Mouse (Mus musculus): ENCODE data around the gene Dlgap3. TPM values are rescaled to one million over a fixed set of nuclear protein-coding genes. Genes with fewer than 3 reads are reported as not detected.

Gene Dlgap3
- polyA plus RNA-seq, 1 experiment from 2014 or later = 2.8 TPM

DNA sequence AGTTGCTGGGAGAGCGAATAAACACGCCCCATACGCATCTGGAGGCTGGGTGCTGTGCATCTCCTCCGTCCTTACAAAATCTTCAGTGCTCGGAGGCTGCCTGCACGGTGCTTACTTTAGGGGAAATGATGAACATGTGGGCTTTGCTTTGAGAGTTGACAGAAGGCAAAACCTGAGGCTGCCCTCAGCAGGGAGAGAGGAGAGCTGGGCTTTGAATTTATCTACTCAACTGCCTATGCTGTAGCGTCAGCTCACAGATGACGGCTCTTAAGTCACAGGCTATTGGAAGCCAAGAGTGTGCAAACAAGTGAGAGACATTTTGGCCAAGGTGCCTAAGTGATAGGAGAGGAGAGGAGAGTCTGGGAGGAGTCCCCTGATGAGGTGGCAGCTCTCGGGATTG lies 110.2 kb downstream of the Dlgap3 start:
- no peak for ATAC-seq (ENCODE audit: low read depth)
- H3K27ac ChIP-seq (replicated peaks; ENCODE audit: low read depth, low read length) = no peak overlapping the region
- WGBS = 60% methylated on average over 9 of the region's 9 CpGs

More for the DNA sequence above, 110.2 kb downstream of the Dlgap3 start:
- H3K4me3 ChIP-seq (ENCODE audit: low read depth, low read length) = no peak overlapping the region
- no peak overlapping the region for H3K9ac ChIP-seq (ENCODE audit: low read depth, low read length)
- no peak overlapping the region for H3K4me2 ChIP-seq (ENCODE audit: low read depth, low read length)
- no peak for DNase-seq (ENCODE audit: low spot score)
- no peaks in the 10 kb centered on the region for H3K36me3 ChIP-seq (ENCODE audit: control insufficient read depth, insufficient read depth, low read length)
- no peaks in the 10 kb centered on the region for H3K4me1 ChIP-seq (ENCODE audit: control insufficient read depth, insufficient read depth, low read length)
- no peaks in the 10 kb centered on the region for H3K27me3 ChIP-seq (replicated peaks; ENCODE audit: control insufficient read depth, insufficient read depth, low read length)
- no peaks in the 10 kb centered on the region for H3K9me3 ChIP-seq (ENCODE audit: control insufficient read depth, low read length)

Other genes starting within 250 kb of the Dlgap3 start
- 19.5 and 20.9 TPM in 2 replicates for gene Zmym4, start 201.1 kb upstream of the Dlgap3 start, polyA plus RNA-seq (2014; fragmentation: Nextera tagmentation; extraction: Ambion mirVana)
- 92.4 and 105 TPM in 2 replicates for gene Sfpq, start 147.9 kb upstream of the Dlgap3 start, polyA plus RNA-seq (2014; fragmentation: Nextera tagmentation; extraction: Ambion mirVana)
- 20.7 and 23.1 TPM in 2 replicates for gene Zmym1, start 108.1 kb upstream of the Dlgap3 start, polyA plus RNA-seq (2014; fragmentation: Nextera tagmentation; extraction: Ambion mirVana)
- 20.5 and 25.4 TPM in 2 replicates for gene Zmym6, start 91.8 kb upstream of the Dlgap3 start, polyA plus RNA-seq (2014; fragmentation: Nextera tagmentation; extraction: Ambion mirVana)
- 12.4 and 15.7 TPM in 2 replicates for gene Tmem35b, start 45.5 kb upstream of the Dlgap3 start, polyA plus RNA-seq (2014; fragmentation: Nextera tagmentation; extraction: Ambion mirVana)
- gene Smim12, start 74.6 kb downstream of the Dlgap3 start, polyA plus RNA-seq (2014; fragmentation: Nextera tagmentation; extraction: Ambion mirVana) = 45.7 and 47.9 TPM in 2 replicates
- gene Gja4, start 144.8 kb downstream of the Dlgap3 start, polyA plus RNA-seq (2014; fragmentation: Nextera tagmentation; extraction: Ambion mirVana) = 20.0 and 20.7 TPM in 2 replicates
- gene Gjb3, start 161.6 kb downstream of the Dlgap3 start, polyA plus RNA-seq (2014; fragmentation: Nextera tagmentation; extraction: Ambion mirVana) = 5.4 and 5.7 TPM in 2 replicates
- 0.60 and 1.3 TPM in 2 replicates for gene Gjb4, start 184.9 kb downstream of the Dlgap3 start, polyA plus RNA-seq (2014; fragmentation: Nextera tagmentation; extraction: Ambion mirVana)
- gene Gjb5, start 189.0 kb downstream of the Dlgap3 start, polyA plus RNA-seq (2014; fragmentation: Nextera tagmentation; extraction: Ambion mirVana) = 1.1 and 1.4 TPM in 2 replicates